Mouse (Mus musculus) stomach, embryonic 14.5 days (tissue): ENCODE measurements at regions not wholly inside any gene's neighbourhood (a gene's known extent, or its start where the extent isn't known, plus 50 kb on each side); places are given as distances from the start of the nearest gene placed in this dataset.

ENCODE experiments used
- ATAC-seq: fragments of 200-750 bp; cut with Nextera tagmentation; 2 replicates; pipeline ENCODE4 v1.8.0; 2017; ENCODE audit warnings: low read depth, moderate TSS enrichment; ENCODE audit not compliant: insufficient number of reproducible peaks, insufficient read depth, low FRiP score
- H3K27ac ChIP-seq: fragments of 300-500 bp; sonication (generic); 2 replicates; pipeline ENCODE4 v1.5.1; 2014; ENCODE audit warnings: mild to moderate bottlenecking, low read length, moderate library complexity, mixed read lengths
- H3K27me3 ChIP-seq: fragments of 300-500 bp; sonication (generic); 2 replicates; pipeline ENCODE4 v1.6.1; 2014; ENCODE audit warnings: low read length, control low read depth, mixed read lengths; ENCODE audit not compliant: control insufficient read depth, insufficient read depth
- H3K36me3 ChIP-seq: fragments of 300-500 bp; sonication (generic); 2 replicates; pipeline ENCODE4 v1.6.1; 2014; ENCODE audit warnings: mild to moderate bottlenecking, control low read depth, low read length, moderate library complexity, mixed read lengths; ENCODE audit not compliant: control insufficient read depth, insufficient read depth
- H3K4me1 ChIP-seq: fragments of 300-500 bp; sonication (generic); 2 replicates; pipeline ENCODE4 v1.6.1; 2014; ENCODE audit warnings: low read length, control low read depth, mixed read lengths; ENCODE audit not compliant: control insufficient read depth, insufficient read depth
- H3K4me2 ChIP-seq: fragments of 300-500 bp; sonication (generic); replicated peaks from 2 replicates; pipeline ENCODE4 v1.6.1; 2014; ENCODE audit warnings: low read depth, low read length, control low read depth
- H3K4me3 ChIP-seq: fragments of 300-500 bp; sonication (generic); 2 replicates; pipeline ENCODE4 v1.5.1; 2014; ENCODE audit warnings: low read depth, low read length, control low read depth
- H3K9ac ChIP-seq: fragments of 300-500 bp; sonication (generic); replicated peaks from 2 replicates; pipeline ENCODE4 v1.6.1; 2014; ENCODE audit warnings: low read depth, mild to moderate bottlenecking, control low read depth, low read length, moderate library complexity, mixed read lengths
- H3K9me3 ChIP-seq: fragments of 300-500 bp; sonication (generic); 2 replicates; pipeline ENCODE4 v1.6.1; 2016; ENCODE audit warnings: low read depth, low read length, control low read depth; ENCODE audit not compliant: control insufficient read depth
- WGBS: fragments of 180-500 bp; shearing (Covaris S2); extraction: QIAGEN DNeasy Blood & Tissue Kit; methylation state at CpG from one replicate; pipeline ENCODE4 v1.1.7; 2014; 5-methylcytosine and 5-hydroxymethylcytosine counted together

GRCm38 (mm10) chr3:123754011-123754610, 63.5 kb upstream of the Ndst3 start:
- 60% methylated on average over 7 of the region's 7 CpGs for WGBS
- no peaks in the 10 kb centered on the region for H3K4me1 ChIP-seq
- ATAC-seq, result no peak

DNA sequence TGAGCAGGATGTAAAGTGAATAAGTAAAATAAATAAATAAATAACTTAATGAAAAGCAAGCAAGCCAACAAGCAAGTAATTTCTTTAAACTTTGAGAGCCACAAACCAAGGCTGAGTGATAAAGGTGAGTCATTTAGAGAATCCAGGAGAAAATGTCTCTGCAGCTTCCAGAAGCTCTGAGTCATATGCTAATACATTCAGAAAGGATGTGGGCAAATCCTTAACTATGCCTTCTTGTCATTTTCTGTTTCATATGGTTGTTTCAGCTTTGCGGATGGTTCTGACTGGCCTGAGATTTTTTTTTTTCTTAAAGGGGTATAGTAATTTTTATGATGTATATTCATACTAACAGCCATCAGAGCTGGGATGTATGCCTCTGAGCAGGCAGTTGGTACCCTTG, 64.3 kb upstream of the Ndst3 start:
- WGBS, result 78% methylated on average over 1 of the region's 1 CpGs
- no peaks in the 10 kb centered on the region for H3K27me3 ChIP-seq
- no peaks in the 10 kb centered on the region for H3K36me3 ChIP-seq
- no peak overlapping the region for H3K4me2 ChIP-seq
- H3K27ac ChIP-seq, result no peak overlapping the region
- H3K9me3 ChIP-seq, result no peaks in the 10 kb centered on the region
- no peak for ATAC-seq
- no peak overlapping the region for H3K9ac ChIP-seq
- H3K4me1 ChIP-seq, result no peaks in the 10 kb centered on the region
- H3K4me3 ChIP-seq, result no peak overlapping the region

More at GRCm38 (mm10) chr3:123754011-123754610, 63.5 kb upstream of the Ndst3 start:
- no peaks in the 10 kb centered on the region for H3K27me3 ChIP-seq
- H3K27ac ChIP-seq, result no peak overlapping the region
- no peak overlapping the region for H3K9ac ChIP-seq
- H3K9me3 ChIP-seq, result no peaks in the 10 kb centered on the region
- no peak overlapping the region for H3K4me2 ChIP-seq
- H3K4me3 ChIP-seq, result no peak overlapping the region
- no peaks in the 10 kb centered on the region for H3K36me3 ChIP-seq

DNA sequence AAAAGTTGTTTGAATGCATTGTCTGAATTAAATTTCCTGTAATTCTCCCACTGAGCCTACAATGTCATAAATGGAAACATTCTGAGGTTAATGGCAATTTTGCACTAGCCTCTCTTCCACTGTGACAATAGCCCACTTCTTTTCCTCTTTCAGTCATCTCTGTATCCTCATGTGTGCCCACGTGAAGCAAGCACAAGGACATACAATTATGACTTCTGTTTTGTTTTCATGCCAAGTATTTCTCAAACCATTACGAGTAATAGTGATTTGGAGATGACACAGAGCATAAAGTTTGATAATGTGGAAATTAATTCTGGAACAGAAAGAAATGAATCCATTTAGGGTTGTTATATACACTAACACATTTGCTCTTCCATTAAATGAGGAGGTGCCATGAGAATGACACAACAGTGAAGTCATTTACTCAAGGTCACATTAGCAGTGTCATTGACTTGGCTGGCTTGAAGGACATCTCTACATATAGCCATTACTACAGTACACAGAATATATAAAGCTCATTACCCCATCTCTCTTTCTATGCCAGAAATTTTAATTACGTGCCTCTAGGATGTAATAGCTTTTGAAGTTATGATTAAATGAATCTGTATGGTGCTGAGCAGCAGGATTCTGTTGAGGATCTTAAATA, 75.4 kb upstream of the Ndst3 start:
- no peaks in the 10 kb centered on the region for H3K9me3 ChIP-seq
- no peak overlapping the region for H3K4me2 ChIP-seq
- no peaks in the 10 kb centered on the region for H3K4me1 ChIP-seq
- no peak for ATAC-seq
- WGBS, result 77% methylated on average over 3 of the region's 3 CpGs
- no peaks in the 10 kb centered on the region for H3K36me3 ChIP-seq
- no peak overlapping the region for H3K4me3 ChIP-seq
- no peak overlapping the region for H3K27ac ChIP-seq
- no peaks in the 10 kb centered on the region for H3K27me3 ChIP-seq
- no peak overlapping the region for H3K9ac ChIP-seq

GRCm38 (mm10) chr3:123766557-123766913, 75.9 kb upstream of the Ndst3 start:
- Histone ChIP-seq H3K36me3 (no peaks in the 10 kb centered on the region), H3K4me2 (no peak overlapping the region), H3K27me3 (no peaks in the 10 kb centered on the region), H3K4me1 (no peaks in the 10 kb centered on the region), H3K9ac (no peak overlapping the region), H3K27ac (no peak overlapping the region), H3K9me3 (no peaks in the 10 kb centered on the region), H3K4me3 (no peak overlapping the region)
- ATAC-seq, result no peak
- 82% methylated on average over 6 of the region's 6 CpGs for WGBS

GRCm38 (mm10) chr3:123780507-123780906, 89.9 kb upstream of the Ndst3 start:
- no peaks in the 10 kb centered on the region for H3K9me3 ChIP-seq
- H3K4me3 ChIP-seq, result no peak overlapping the region
- no peak overlapping the region for H3K9ac ChIP-seq
- H3K27ac ChIP-seq, result no peak overlapping the region
- no peak overlapping the region for H3K4me2 ChIP-seq
- no peaks in the 10 kb centered on the region for H3K36me3 ChIP-seq
- ATAC-seq, result no peak
- no peaks in the 10 kb centered on the region for H3K4me1 ChIP-seq
- H3K27me3 ChIP-seq, result no peaks in the 10 kb centered on the region

GRCm38 (mm10) chr3:123781581-123781980, 90.9 kb upstream of the Ndst3 start:
- Histone ChIP-seq H3K4me3 (no peak overlapping the region), H3K9me3 (no peaks in the 10 kb centered on the region), H3K9ac (no peak overlapping the region), H3K36me3 (no peaks in the 10 kb centered on the region), H3K27me3 (no peaks in the 10 kb centered on the region), H3K27ac (no peak overlapping the region), H3K4me2 (no peak overlapping the region), H3K4me1 (no peaks in the 10 kb centered on the region)
- WGBS, result 75% methylated on average over 1 of the region's 1 CpGs
- ATAC-seq, result no peak

DNA sequence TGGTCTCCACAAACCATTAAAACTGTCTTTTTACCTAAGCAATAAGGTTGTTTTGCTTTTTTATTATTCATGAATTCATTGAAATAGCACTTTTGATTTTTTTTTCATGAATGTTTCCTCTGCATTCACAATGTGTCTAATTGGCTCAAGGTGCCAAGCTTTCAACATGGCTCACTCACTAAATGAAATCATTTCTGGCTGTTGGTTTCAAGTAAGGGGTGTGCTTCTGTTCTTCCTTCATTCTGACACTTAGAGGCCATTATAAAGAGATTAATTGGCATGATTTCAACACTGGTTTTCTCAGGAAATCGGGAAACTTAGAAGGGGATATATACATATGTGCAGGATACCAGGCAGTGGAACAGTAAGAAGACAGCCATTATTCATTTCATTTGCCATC, 93.5 kb upstream of the Ndst3 start:
- no peak overlapping the region for H3K4me2 ChIP-seq
- no peaks in the 10 kb centered on the region for H3K4me1 ChIP-seq
- H3K9me3 ChIP-seq, result no peaks in the 10 kb centered on the region
- WGBS, result 69% methylated on average over 1 of the region's 1 CpGs
- no peak overlapping the region for H3K4me3 ChIP-seq
- no peaks in the 10 kb centered on the region for H3K27me3 ChIP-seq
- H3K36me3 ChIP-seq, result no peaks in the 10 kb centered on the region
- no peak overlapping the region for H3K27ac ChIP-seq
- H3K9ac ChIP-seq, result no peak overlapping the region
- no peak for ATAC-seq

GRCm38 (mm10) chr3:123794011-123794410, 103.4 kb upstream of the Ndst3 start:
- no peak overlapping the region for H3K27ac ChIP-seq
- H3K4me3 ChIP-seq, result no peak overlapping the region
- no peaks in the 10 kb centered on the region for H3K27me3 ChIP-seq
- H3K36me3 ChIP-seq, result no peaks in the 10 kb centered on the region
- H3K4me1 ChIP-seq, result no peaks in the 10 kb centered on the region
- no peak overlapping the region for H3K4me2 ChIP-seq
- no peaks in the 10 kb centered on the region for H3K9me3 ChIP-seq
- no peak for ATAC-seq
- no peak overlapping the region for H3K9ac ChIP-seq
- 93% methylated on average over 1 of the region's 1 CpGs for WGBS

DNA sequence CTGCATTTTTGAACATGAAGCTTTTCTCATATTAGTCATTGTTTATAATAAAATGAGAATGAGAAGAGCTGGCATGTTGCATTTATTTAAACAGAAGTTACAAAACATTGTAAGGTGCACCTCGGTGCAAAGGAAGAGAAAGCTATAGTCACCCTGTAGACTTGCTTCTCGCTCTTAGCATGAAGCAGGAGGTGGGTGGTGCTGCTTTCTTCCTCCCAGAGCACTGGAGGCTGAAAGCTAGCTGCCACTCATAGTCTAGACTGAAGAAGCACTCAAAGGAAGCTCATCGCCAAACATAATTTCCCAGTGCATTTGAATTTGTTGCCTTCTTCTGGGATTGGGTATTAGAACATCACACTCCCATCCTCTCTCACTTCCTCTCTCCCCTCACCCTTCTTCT, 114.7 kb upstream of the Ndst3 start:
- no peaks in the 10 kb centered on the region for H3K36me3 ChIP-seq
- no peaks in the 10 kb centered on the region for H3K27me3 ChIP-seq
- 78% methylated on average over 3 of the region's 3 CpGs for whole genome bisulfite sequencing
- no peak overlapping the region for H3K27ac ChIP-seq
- no peak for ATAC-seq
- H3K4me3 ChIP-seq, result no peak overlapping the region
- H3K9ac ChIP-seq, result no peak overlapping the region
- H3K9me3 ChIP-seq, result no peaks in the 10 kb centered on the region
- H3K4me2 ChIP-seq, result no peak overlapping the region
- no peaks in the 10 kb centered on the region for H3K4me1 ChIP-seq
